Mouse (Mus musculus) 416B (cell line): ENCODE data around the gene Myod1.

Experiments
- DNase-seq: peaks from one replicate; pipeline ENCODE4 v3.0.0; 2011; ENCODE audit warnings: low read depth

The Myod1 gene

DNA sequence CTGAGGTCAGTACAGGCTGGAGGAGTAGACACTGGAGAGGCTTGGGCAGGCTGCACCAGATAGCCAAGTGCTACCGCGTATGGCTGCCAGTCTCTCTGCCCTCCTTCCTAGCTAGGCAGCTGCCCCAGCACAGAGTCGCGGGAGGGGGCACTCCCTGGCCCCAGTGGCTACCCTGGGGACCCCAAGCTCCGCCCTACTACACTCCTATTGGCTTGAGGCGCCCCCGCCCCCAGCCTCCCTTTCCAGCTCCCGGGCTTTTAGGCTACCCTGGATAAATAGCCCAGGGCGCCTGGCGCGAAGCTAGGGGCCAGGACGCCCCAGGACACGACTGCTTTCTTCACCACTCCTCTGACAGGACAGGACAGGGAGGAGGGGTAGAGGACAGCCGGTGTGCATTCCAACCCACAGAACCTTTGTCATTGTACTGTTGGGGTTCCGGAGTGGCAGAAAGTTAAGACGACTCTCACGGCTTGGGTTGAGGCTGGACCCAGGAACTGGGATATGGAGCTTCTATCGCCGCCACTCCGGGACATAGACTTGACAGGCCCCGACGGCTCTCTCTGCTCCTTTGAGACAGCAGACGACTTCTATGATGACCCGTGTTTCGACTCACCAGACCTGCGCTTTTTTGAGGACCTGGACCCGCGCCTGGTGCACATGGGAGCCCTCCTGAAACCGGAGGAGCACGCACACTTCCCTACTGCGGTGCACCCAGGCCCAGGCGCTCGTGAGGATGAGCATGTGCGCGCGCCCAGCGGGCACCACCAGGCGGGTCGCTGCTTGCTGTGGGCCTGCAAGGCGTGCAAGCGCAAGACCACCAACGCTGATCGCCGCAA, at the start of gene Myod1:
Gene Myod1 (plus strand): TSS at position 303 of the 836 bp plus-strand sequence.
- no peak for DNase-seq

DNA sequence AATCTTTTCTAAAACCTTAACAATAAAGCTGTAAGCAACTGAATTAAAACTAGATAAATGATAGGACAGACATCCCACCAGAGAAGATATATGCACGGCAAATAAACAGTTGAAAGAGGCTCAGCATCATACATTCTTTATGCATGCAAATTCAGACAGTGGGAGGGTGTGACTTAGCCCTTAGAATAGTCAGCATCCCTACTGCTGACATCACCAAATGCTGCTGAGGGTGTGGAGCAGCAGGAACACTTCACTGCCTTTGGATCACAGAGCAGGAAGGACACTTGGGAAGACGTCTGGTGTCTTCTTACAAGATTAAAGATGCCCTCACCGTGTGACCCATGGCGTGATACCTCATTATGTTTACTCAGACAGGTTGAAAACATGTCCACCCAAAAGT, 48.4 kb upstream of the Myod1 start:
- DNase-seq, result no peak

- no peak for DNase-seq
These were observed 38.9 kb upstream of the Myod1 start for GRCm38 (mm10) chr7:46337397-46337796.

DNA sequence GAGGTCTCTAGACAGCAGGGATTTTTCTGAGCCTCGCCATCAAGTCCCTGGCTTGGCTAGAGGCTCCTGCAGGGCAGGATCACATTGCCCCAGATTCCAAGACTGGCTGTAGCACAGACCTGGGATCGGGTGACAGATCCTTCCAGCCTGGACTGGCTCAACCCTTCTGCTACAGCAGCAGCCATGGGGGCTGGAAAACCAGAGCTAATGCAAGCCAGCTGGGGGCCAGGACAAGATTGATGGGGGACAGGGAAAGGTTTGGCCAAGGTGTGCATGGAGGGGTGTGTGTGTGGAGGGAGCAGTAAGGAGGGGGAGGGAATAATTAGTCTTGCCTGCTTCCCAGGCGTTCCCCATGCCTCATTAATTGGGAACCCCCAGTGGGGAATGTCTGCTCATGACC, 36.5 kb upstream of the Myod1 start:
- no peak for DNase-seq

DNA sequence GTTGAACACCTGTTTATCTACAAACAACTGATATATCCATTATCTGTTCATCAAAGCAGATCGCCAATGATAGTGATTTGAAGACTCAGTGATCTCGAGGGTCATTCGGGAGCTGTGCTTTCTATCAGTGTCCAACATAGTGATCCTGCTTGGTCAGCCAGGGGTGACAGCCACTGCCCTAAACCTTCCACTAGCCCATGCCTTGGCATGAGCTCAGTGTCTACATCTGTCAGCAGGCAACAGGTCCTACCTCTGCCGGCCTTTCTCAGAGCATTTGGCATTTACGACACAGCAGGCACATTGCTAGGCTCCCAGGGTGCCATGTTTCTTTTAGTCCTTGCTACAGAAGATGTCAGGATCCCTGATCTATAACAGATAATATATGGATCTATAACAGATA, 36.0 kb upstream of the Myod1 start:
- no peak for DNase-seq

DNA sequence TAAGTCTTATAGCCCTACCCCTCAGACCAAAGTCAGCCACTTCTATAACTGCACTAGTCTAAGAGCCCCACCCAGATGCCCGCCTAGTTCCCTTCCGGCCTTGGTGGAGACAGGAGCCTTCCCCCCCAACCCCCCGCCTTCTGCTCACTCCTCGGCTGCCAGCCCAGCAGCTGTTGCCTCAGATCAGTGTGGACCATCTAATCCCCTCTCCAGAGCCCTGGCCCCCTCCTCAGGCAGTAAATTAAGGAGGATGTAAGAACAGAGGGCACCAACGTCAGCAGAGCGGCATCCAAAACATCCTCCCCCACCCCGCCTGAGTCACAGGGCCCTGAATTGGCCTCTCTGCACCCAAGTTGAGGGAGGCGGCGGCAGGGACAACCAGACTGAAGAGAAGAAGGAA, 34.8 kb upstream of the Myod1 start:
- DNase-seq, result peak; percentile 73

DNA sequence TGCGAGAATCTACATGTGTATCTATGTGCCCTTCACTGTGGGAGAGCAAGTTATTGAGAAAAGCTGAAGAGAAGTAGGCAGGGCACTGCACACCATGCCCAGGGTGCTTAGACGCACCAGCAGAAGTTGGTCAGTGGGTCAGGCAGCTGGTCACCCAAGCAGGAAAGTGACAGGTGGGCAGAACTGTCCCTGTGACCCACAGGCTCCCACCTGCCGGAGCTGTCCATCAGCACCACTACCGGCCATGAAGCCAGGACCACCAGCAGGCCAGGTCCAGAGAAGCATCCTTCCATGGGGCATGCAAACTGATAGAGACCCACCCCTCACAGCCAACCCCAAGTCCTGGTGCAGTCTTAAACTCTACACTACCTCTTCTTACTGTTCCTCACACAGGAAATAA, 28.6 kb upstream of the Myod1 start:
- no peak for DNase-seq

DNA sequence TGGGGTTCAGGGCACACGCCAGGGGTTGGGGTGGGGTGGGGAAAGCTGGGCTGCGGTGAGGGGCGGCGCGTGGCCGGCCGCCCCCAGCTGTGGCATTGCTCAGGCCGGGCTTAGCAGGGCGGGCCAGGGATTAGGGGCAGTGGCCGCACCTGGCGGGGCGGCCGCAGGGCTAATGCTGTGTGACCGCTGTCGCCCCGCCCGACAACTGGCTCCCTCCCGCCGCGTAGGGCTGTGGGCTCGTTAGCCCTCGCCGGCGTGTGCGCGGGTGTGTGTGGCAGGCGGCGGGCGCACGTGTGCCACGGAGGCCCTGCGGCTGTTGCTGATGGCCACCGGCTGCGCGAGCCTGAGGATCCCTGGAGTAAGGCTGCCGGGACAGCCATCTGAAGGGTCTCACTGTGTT, 27.5 kb upstream of the Myod1 start:
- DNase-seq, result no peak

DNA sequence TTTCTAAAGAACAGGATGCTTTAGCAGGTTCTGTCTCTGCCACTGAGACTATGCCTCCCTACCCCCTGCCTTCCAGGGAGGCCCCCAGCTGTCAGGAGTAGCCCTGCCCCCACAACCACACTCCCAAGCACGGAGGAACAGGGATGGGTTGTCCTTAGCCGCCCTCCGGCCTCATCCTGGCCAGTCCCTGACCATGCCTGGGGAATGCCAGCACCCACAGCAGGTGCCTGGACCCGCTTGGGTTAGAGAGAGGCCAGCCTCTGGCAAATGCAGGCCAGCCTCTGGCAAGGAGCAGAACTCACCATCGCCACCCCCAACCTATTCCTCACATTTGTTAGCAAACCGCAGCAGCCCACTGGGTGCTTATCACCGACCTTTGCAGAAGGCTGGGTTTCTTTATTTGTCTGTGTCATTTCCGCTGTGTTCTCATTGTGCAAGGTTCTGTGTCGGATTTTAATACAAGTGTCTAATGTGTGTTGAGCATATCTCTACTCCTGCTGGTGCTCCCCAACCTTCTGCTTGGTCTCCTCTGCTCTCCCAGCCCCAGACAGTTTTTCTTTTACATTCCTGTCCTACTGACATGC, 26.1 kb upstream of the Myod1 start:
- DNase-seq, result peak; percentile 35

- no peak for DNase-seq
These were observed 23.5 kb upstream of the Myod1 start for GRCm38 (mm10) chr7:46352748-46353147.

DNA sequence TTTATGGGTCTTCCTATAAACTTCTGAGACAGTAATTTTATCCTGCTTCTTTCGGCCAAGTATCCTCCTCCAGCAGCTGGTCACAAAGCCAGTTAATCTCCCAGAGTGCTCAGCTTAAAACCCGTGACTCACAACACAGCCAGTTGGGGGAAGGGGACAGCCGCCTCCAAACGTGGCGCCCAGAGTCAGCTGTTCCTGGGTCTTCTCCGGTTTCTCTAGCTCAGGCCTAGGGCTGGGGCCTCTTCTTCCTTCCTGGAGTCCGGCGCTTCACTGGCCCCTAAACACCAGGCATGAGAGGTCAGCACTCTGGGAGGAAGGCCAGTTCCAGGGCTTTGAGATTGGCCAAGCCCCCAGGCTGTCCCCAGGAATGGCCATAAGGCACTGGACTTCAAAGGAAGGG, 23.1 kb upstream of the Myod1 start:
- DNase-seq, result no peak

GRCm38 (mm10) chr7:46353875-46354274, 22.4 kb upstream of the Myod1 start:
- DNase-seq, result peak; percentile 26

- DNase-seq, result no peak
These were observed 14.5 kb upstream of the Myod1 start for GRCm38 (mm10) chr7:46361776-46362175.

GRCm38 (mm10) chr7:46364154-46364553, 12.1 kb upstream of the Myod1 start:
- no peak for DNase-seq

DNA sequence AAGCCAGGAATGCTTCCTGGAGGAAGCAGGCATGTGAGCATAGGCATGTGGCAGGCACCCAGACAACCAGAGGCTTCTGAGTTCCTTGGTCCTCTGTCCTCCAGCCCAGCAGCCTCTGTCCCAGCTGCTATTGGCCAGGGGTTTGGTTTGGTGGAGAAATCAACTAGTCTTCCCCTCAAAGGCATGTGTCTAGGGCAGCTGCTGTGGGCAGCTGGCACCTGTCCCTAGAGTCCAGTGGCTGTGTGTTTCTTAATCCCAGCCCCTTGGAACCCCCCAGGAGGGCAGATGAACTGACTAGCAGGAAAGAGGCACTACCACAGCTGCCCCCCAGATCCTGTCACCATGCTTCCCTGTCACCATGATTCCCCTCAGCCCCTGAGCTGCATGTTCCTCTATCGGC, 10.5 kb upstream of the Myod1 start:
- DNase-seq, result no peak

- DNase-seq, result no peak
These were observed 5.2 kb upstream of the Myod1 start for GRCm38 (mm10) chr7:46371104-46371503.

DNA sequence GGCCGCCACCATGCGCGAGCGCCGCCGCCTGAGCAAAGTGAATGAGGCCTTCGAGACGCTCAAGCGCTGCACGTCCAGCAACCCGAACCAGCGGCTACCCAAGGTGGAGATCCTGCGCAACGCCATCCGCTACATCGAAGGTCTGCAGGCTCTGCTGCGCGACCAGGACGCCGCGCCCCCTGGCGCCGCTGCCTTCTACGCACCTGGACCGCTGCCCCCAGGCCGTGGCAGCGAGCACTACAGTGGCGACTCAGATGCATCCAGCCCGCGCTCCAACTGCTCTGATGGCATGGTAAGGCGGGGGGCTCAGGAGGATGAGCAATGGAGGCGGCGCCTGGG, 703 bp downstream of the Myod1 start:
- DNase-seq, result no peak

DNA sequence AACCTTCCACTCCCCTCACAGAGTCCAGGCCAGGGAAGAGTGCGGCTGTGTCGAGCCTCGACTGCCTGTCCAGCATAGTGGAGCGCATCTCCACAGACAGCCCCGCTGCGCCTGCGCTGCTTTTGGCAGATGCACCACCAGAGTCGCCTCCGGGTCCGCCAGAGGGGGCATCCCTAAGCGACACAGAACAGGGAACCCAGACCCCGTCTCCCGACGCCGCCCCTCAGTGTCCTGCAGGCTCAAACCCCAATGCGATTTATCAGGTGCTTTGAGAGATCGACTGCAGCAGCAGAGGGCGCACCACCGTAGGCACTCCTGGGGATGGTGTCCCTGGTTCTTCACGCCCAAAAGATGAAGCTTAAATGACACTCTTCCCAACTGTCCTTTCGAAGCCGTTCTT, 1.8 kb downstream of the Myod1 start:
- DNase-seq, result no peak

- peak; percentile 69 for DNase-seq
These were observed 2.7 kb downstream of the Myod1 start for GRCm38 (mm10) chr7:46378983-46379382.

DNA sequence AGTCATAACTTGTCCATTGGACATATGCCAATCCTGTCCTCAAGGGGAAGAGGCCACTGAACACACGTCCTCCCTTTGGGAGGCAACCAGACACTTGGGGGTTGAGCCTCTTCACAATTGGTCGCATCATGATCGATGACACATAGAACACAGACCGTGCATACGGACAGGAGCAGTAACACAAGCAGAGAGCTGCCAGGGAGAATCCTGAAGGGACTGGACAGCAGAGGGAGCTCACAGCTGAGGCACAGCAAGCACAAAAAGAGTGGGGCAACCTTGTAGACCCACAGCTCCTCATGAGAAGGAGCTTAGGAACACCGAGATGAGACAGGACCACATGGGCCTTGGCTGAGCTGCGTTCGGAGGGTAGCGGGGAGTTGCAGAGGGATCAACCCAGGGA, 4.4 kb downstream of the Myod1 start:
- peak; percentile 70 for DNase-seq

DNA sequence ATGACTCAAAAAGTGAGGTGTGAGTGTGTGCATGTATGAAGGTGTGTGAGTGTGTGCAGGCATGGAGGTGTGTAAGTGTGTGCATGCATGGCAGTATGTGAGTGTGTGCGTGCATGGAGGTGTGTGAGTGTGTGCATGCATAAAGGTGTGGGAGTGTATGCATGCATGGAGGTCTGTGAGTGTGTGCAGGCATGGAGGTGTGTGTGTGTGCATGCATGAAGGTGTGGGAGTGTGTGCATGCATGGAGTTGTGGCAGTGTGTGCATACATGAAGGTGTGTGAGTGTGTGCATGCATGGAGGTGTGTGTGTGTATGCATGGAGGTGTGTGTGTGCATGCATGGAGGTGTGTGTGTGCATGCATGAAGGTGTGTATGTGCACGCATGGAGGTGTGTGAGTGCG, 11.2 kb downstream of the Myod1 start:
- DNase-seq, result no peak

GRCm38 (mm10) chr7:46389456-46390085, 13.3 kb downstream of the Myod1 start:
- DNase-seq, result peak; percentile 79

DNA sequence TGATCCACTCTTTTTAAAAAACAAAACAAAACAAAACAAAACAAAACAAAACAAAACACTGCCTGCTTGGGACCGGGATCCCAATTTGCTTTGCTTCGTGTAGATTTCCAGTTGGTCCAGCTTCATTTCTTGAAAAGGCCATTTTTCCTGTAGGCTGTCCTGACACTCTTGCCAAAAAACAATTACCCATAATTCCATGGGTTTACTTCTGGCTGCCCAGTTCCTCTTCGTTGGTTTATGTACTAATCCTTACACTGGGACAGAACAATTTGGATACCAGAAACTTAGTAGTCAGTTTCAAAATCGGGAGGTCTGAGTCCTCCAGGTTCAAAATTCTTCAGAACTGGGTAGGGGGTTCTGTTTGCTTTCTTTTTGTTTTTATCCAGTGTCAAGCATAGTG, 14.0 kb downstream of the Myod1 start:
- DNase-seq, result peak; percentile 51

- DNase-seq, result peak; percentile 76
These were observed 15.4 kb downstream of the Myod1 start for GRCm38 (mm10) chr7:46391701-46392100.
